Mouse (Mus musculus) CH12.LX (cell line): ENCODE results near the gene Spaca1.

Experiments
- CTCF ChIP-seq, 2 experiments: IDR thresholded peaks in 1 of 2; conservative IDR thresholded peaks in 1 of 2; 2 replicates each; pipeline ENCODE4 v1.5.1; 2011 to 2012; ENCODE audit warnings: low read depth in 2 of 2, low read length in 2 of 2, improper control_type of control experiment in 1 of 2, inconsistent platforms in 1 of 2, mild to moderate bottlenecking in 1 of 2, moderate library complexity in 1 of 2
- E2F4 ChIP-seq: IDR thresholded peaks from 2 replicates; pipeline ENCODE4 v1.6.1; 2011; ENCODE audit warnings: low read depth, low read length, improper control_type of control experiment; ENCODE audit not compliant: insufficient replicate concordance
- EP300 ChIP-seq: IDR thresholded peaks from 2 replicates; pipeline ENCODE4 v1.6.1; 2011; ENCODE audit warnings: low read length, improper control_type of control experiment
- ETS1 ChIP-seq: conservative IDR thresholded peaks from 2 replicates; pipeline ENCODE4 v1.6.1; 2012; ENCODE audit warnings: low read depth, mild to moderate bottlenecking, inconsistent platforms, low read length, improper control_type of control experiment, moderate library complexity
- MXI1 ChIP-seq: IDR thresholded peaks from 2 replicates; pipeline ENCODE4 v1.6.1; 2011; ENCODE audit warnings: mild to moderate bottlenecking, low read depth, low read length, improper control_type of control experiment
- NELFE ChIP-seq: IDR thresholded peaks from 2 replicates; pipeline ENCODE4 v1.6.1; 2011; ENCODE audit warnings: low read depth, low read length, improper control_type of control experiment
- POLR2A ChIP-seq: IDR thresholded peaks from 2 replicates; pipeline ENCODE4 v1.6.1; 2011; ENCODE audit warnings: low read depth, mild to moderate bottlenecking, improper control_type of control experiment, low read length
- SMC3 ChIP-seq: IDR thresholded peaks from 2 replicates; pipeline ENCODE4 v1.6.1; 2011; ENCODE audit warnings: low read depth, low read length, improper control_type of control experiment
- TCF12 ChIP-seq: IDR thresholded peaks from 2 replicates; pipeline ENCODE4 v1.6.1; 2014; ENCODE audit warnings: low read depth, mild to moderate bottlenecking, inconsistent platforms, low read length, improper control_type of control experiment
- UBTF ChIP-seq: IDR thresholded peaks from 2 replicates; pipeline ENCODE4 v1.6.1; 2012; ENCODE audit warnings: low read depth, mild to moderate bottlenecking, inconsistent platforms, low read length, improper control_type of control experiment, moderate library complexity
- ZMIZ1 ChIP-seq: IDR thresholded peaks from 2 replicates; pipeline ENCODE4 v1.6.1; 2012; ENCODE audit warnings: low read depth, mild to moderate bottlenecking, inconsistent platforms, low read length, improper control_type of control experiment

DNA sequence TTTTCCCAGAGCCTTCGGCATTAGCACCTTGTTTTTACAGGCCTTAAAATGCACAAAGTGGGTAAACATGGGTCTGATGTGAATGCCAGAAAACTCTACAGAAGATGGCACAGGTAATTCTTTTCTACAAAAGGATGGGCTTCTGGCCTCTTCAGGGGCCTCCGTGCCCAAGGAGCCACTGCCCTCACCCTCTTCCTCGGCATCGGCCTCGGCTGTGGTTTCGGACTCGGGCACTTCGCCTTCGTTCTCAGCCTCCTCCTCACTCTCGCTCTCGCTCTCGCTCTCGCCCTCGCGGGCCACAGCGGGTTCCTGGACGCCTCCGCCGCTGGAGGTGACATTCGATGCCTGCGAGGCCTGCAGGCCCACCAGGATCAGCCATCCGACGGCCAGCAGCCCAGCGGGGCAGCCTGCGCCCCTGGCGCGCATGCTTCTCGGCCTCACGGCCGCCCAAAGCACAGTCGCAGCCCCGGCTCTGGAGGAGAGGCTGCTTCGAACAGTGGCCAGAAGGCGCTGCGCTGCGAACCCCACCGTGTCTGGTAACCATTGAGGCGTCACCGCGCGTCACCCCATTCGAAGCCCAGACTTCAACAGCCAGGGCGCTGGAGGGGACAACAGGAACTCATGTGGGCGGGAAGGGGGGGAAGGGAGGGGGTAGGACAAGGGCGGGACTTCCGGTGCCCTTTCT lies at the start of gene Spaca1:
- TF ChIP-seq ETS1 (no peak), MXI1 (no peak), TCF12 (no peak), CTCF (conservative IDR thresholded peaks at IDR 0.05 in 1 of 2, IDR thresholded peaks at IDR 0.05 in 1 of 2; ENCODE audit: low read depth in 2 of 2, low read length in 2 of 2) (no peak), UBTF (no peak), POLR2A (no peak), E2F4 (no peak), EP300 (no peak), SMC3 (no peak), ZMIZ1 (no peak), NELFE (no peak)
